Mouse (Mus musculus) forebrain, embryonic 13.5 days (tissue): Measurements from ENCODE around the gene Ston2. TPM values are rescaled to one million over a fixed set of nuclear protein-coding genes. Genes with fewer than 3 reads are reported as not detected.
A peak's percentile ranks its signal among the peaks of the same experiment; 100 is the strongest.
"Not testable (repeated sequence)": the region's sequence is repeated elsewhere in the genome, so short reads cannot be mapped to it uniquely, and the experiment has no call there.

Experiments
- ATAC-seq: fragments of 200-750 bp; cut with Nextera tagmentation; 2 replicates; pipeline ENCODE4 v1.8.0; 2017
- H3K27ac ChIP-seq: fragments of 300-500 bp; sonication (generic); 2 replicates; pipeline ENCODE4 v1.5.1; 2015; ENCODE audit warnings: inconsistent platforms, mild to moderate bottlenecking, moderate library complexity
- H3K27me3 ChIP-seq: fragments of 300-500 bp; sonication (generic); 2 replicates; pipeline ENCODE4 v1.6.1; 2015; ENCODE audit warnings: mild to moderate bottlenecking, inconsistent platforms
- H3K36me3 ChIP-seq: fragments of 300-500 bp; sonication (generic); 2 replicates; pipeline ENCODE4 v1.6.1; 2015; ENCODE audit warnings: mild to moderate bottlenecking, inconsistent platforms; ENCODE audit not compliant: poor library complexity, severe bottlenecking
- H3K4me1 ChIP-seq: fragments of 300-500 bp; sonication (generic); 2 replicates; pipeline ENCODE4 v1.6.1; 2015; ENCODE audit warnings: inconsistent platforms
- H3K4me2 ChIP-seq: fragments of 300-500 bp; sonication (generic); 2 replicates; pipeline ENCODE4 v1.6.1; 2015; ENCODE audit warnings: inconsistent platforms, mild to moderate bottlenecking, moderate library complexity
- H3K4me3 ChIP-seq: fragments of 300-500 bp; sonication (generic); 2 replicates; pipeline ENCODE4 v1.5.1; 2015; ENCODE audit warnings: mild to moderate bottlenecking, inconsistent platforms
- H3K9ac ChIP-seq: fragments of 300-500 bp; sonication (generic); 2 replicates; pipeline ENCODE4 v1.6.1; 2015; ENCODE audit warnings: mild to moderate bottlenecking, inconsistent platforms
- H3K9me3 ChIP-seq: fragments of 300-500 bp; sonication (generic); replicated peaks from 2 replicates; pipeline ENCODE4 v1.6.1; 2016; ENCODE audit warnings: inconsistent platforms
- WGBS: fragments of 180-500 bp; shearing (Covaris S2); methylation state at CpG from one replicate; pipeline ENCODE4 v1.1.7; 2015; 5-methylcytosine and 5-hydroxymethylcytosine counted together
- polyA plus RNA-seq: library from polyadenylated mRNA; unstranded; fragments of >200 nt; fragmentation: Nextera tagmentation; extraction: Ambion mirVana; gene quantifications from 2 replicates; pipeline ENCODE4 v1.2.1, GENCODE M21; 2015

The Ston2 gene
- polyA plus RNA-seq, 1 experiment from 2014 or later, result 10.5 TPM

GRCm38 (mm10) chr12:91804262-91804661, 16.1 kb upstream of the Ston2 start:
- Histone ChIP-seq H3K4me3 (no peak overlapping the region), H3K27ac (no peak overlapping the region), H3K4me1 (no peaks in the 10 kb centered on the region), H3K9ac (no peak overlapping the region), H3K9me3 (no peaks in the 10 kb centered on the region), H3K4me2 (no peak overlapping the region), H3K27me3 (peaks cover 2% of the 10 kb centered on the region; the same call in 1 of the 2 replicates), H3K36me3 (peaks cover 22% of the 10 kb centered on the region)
- ATAC-seq, result no peak
- 85% methylated on average over 3 of the region's 3 CpGs for WGBS

GRCm38 (mm10) chr12:91803207-91803932, 15.2 kb upstream of the Ston2 start:
- H3K9me3 ChIP-seq, result no peaks in the 10 kb centered on the region
- no peak overlapping the region for H3K27ac ChIP-seq
- no peak for ATAC-seq
- H3K27me3 ChIP-seq, result peaks cover 2% of the 10 kb centered on the region; the same call in 1 of the 2 replicates
- H3K36me3 ChIP-seq, result peaks cover 14% of the 10 kb centered on the region
- 78% methylated on average over 13 of the region's 13 CpGs for WGBS
- no peak overlapping the region for H3K4me2 ChIP-seq
- no peak overlapping the region for H3K4me3 ChIP-seq
- no peak overlapping the region for H3K9ac ChIP-seq
- no peaks in the 10 kb centered on the region for H3K4me1 ChIP-seq

- no peaks in the 10 kb centered on the region for H3K9me3 ChIP-seq
- H3K36me3 ChIP-seq, result peaks cover 7% of the 10 kb centered on the region
- H3K9ac ChIP-seq, result no peak overlapping the region
- H3K27me3 ChIP-seq, result peaks cover 2% of the 10 kb centered on the region; the same call in 1 of the 2 replicates
- no peak overlapping the region for H3K4me2 ChIP-seq
- WGBS, result 84% methylated on average over 12 of the region's 12 CpGs
- ATAC-seq, result no peak
- no peak overlapping the region for H3K4me3 ChIP-seq
- no peak overlapping the region for H3K27ac ChIP-seq
- H3K4me1 ChIP-seq, result no peaks in the 10 kb centered on the region
These were observed 14.5 kb upstream of the Ston2 start for GRCm38 (mm10) chr12:91802586-91803206.

GRCm38 (mm10) chr12:91800861-91801385, 12.7 kb upstream of the Ston2 start:
- Histone ChIP-seq H3K4me2 (no peak overlapping the region), H3K27ac (no peak overlapping the region)
- WGBS, result 69% methylated on average over 6 of the region's 6 CpGs

GRCm38 (mm10) chr12:91799821-91800335, 11.7 kb upstream of the Ston2 start:
- ATAC-seq, result no peak
- no peaks in the 10 kb centered on the region for H3K36me3 ChIP-seq
- no peaks in the 10 kb centered on the region for H3K9me3 ChIP-seq
- WGBS, result 80% methylated on average over 12 of the region's 12 CpGs
- H3K9ac ChIP-seq, result no peak overlapping the region
- H3K4me2 ChIP-seq, result no peak overlapping the region
- H3K4me1 ChIP-seq, result no peaks in the 10 kb centered on the region
- H3K4me3 ChIP-seq, result no peak overlapping the region
- H3K27me3 ChIP-seq, result peaks cover 2% of the 10 kb centered on the region; the same call in 1 of the 2 replicates
- H3K27ac ChIP-seq, result no peak overlapping the region

More at GRCm38 (mm10) chr12:91800861-91801385, 12.7 kb upstream of the Ston2 start:
- Histone ChIP-seq H3K27me3 (peaks cover 2% of the 10 kb centered on the region; the same call in 1 of the 2 replicates), H3K4me1 (no peaks in the 10 kb centered on the region), H3K9me3 (no peaks in the 10 kb centered on the region), H3K36me3 (no peaks in the 10 kb centered on the region), H3K4me3 (no peak overlapping the region), H3K9ac (no peak overlapping the region)
- no peak for ATAC-seq

GRCm38 (mm10) chr12:91799379-91799773, 11.2 kb upstream of the Ston2 start:
- Histone ChIP-seq H3K4me2 (no peak overlapping the region), H3K9me3 (no peaks in the 10 kb centered on the region), H3K9ac (no peak overlapping the region), H3K4me1 (no peaks in the 10 kb centered on the region), H3K27ac (no peak overlapping the region), H3K27me3 (peaks cover 2% of the 10 kb centered on the region; the same call in 1 of the 2 replicates), H3K4me3 (no peak overlapping the region), H3K36me3 (no peaks in the 10 kb centered on the region)
- 0 out of 2 replicates have a peak, but pooled peaks have one; percentile 24 for ATAC-seq
- 26% methylated on average over 6 of the region's 6 CpGs for WGBS

- H3K27ac ChIP-seq, result no peak overlapping the region
- no peaks in the 10 kb centered on the region for H3K4me1 ChIP-seq
- H3K4me2 ChIP-seq, result no peak overlapping the region
- 87% methylated on average over 6 of the region's 6 CpGs for WGBS
- H3K36me3 ChIP-seq, result no peaks in the 10 kb centered on the region
- peak; percentile 36; the same call in 1 of the 2 replicates for ATAC-seq
- no peak overlapping the region for H3K4me3 ChIP-seq
- H3K9me3 ChIP-seq, result no peaks in the 10 kb centered on the region
- no peak overlapping the region for H3K9ac ChIP-seq
- peaks cover 2% of the 10 kb centered on the region; the same call in 1 of the 2 replicates for H3K27me3 ChIP-seq
These were observed 10.7 kb upstream of the Ston2 start for GRCm38 (mm10) chr12:91798720-91799378.

GRCm38 (mm10) chr12:91796774-91797173, 8.6 kb upstream of the Ston2 start:
- H3K9me3 ChIP-seq, result no peaks in the 10 kb centered on the region
- H3K27me3 ChIP-seq, result peaks cover 2% of the 10 kb centered on the region; the same call in 1 of the 2 replicates
- H3K4me3 ChIP-seq, result no peak overlapping the region
- H3K4me1 ChIP-seq, result no peaks in the 10 kb centered on the region
- no peak overlapping the region for H3K4me2 ChIP-seq
- no peak overlapping the region for H3K27ac ChIP-seq
- WGBS, result 76% methylated on average over 4 of the region's 4 CpGs
- ATAC-seq, result no peak
- H3K36me3 ChIP-seq, result no peaks in the 10 kb centered on the region
- H3K9ac ChIP-seq, result no peak overlapping the region

GRCm38 (mm10) chr12:91793266-91793665, 5.1 kb upstream of the Ston2 start:
- no peak overlapping the region for H3K9ac ChIP-seq
- no peaks in the 10 kb centered on the region for H3K36me3 ChIP-seq
- H3K4me2 ChIP-seq, result no peak overlapping the region
- 79% methylated on average over 8 of the region's 8 CpGs for WGBS
- no peak overlapping the region for H3K4me3 ChIP-seq
- no peaks in the 10 kb centered on the region for H3K27me3 ChIP-seq
- H3K27ac ChIP-seq, result no peak overlapping the region
- ATAC-seq, result no peak
- H3K4me1 ChIP-seq, result no peaks in the 10 kb centered on the region
- H3K9me3 ChIP-seq, result no peaks in the 10 kb centered on the region

GRCm38 (mm10) chr12:91791822-91792221, 3.6 kb upstream of the Ston2 start:
- Histone ChIP-seq H3K27ac (no peak overlapping the region), H3K4me3 (no peak overlapping the region), H3K9me3 (no peaks in the 10 kb centered on the region), H3K4me1 (no peaks in the 10 kb centered on the region), H3K36me3 (no peaks in the 10 kb centered on the region), H3K27me3 (no peaks in the 10 kb centered on the region), H3K4me2 (no peak overlapping the region), H3K9ac (no peak overlapping the region)
- WGBS, result 80% methylated on average over 4 of the region's 4 CpGs
- ATAC-seq, result no peak

GRCm38 (mm10) chr12:91789801-91790200, 1.6 kb upstream of the Ston2 start:
- WGBS, result 52% methylated on average over 6 of the region's 6 CpGs
- Histone ChIP-seq H3K27ac (no peak overlapping the region), H3K27me3 (no peaks in the 10 kb centered on the region), H3K9ac (no peak overlapping the region), H3K9me3 (no peaks in the 10 kb centered on the region), H3K4me2 (no peak overlapping the region), H3K36me3 (no peaks in the 10 kb centered on the region), H3K4me1 (no peaks in the 10 kb centered on the region), H3K4me3 (no peak overlapping the region)
- ATAC-seq, result peak; percentile 36

GRCm38 (mm10) chr12:91788446-91788845, 259 bp upstream of the Ston2 start:
- WGBS, result 67% methylated on average over 3 of the region's 3 CpGs
- not testable (repeated sequence) for H3K27me3 ChIP-seq

More at GRCm38 (mm10) chr12:91788446-91788845, 259 bp upstream of the Ston2 start:
- not testable (repeated sequence) for H3K9me3 ChIP-seq, H3K27ac ChIP-seq, H3K4me3 ChIP-seq, H3K9ac ChIP-seq, H3K4me1 ChIP-seq, ATAC-seq, H3K36me3 ChIP-seq, H3K4me2 ChIP-seq
